Mouse (Mus musculus): Measurements from ENCODE around the gene Dgat2.

DNA sequence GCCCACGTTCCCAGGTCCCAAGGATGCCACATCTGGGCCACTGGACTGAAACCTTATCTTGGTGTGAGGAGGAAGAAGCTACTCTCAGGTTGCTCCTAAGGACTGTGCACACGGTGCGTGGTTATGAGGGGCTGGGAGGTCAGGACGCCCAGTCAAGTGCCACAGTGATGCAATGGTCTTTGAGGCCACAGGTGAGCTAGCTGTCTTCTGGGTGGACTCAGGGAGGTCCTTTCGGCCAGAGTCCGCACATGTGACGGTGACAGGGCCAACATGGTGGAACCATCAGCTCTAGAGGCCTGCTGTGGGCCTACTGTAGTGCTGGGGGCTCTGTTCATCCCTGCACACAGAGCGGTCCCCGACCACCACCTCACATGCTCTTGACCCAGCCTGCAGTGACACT is 6.9 kb downstream of the Dgat2 start:
- TF ChIP-seq POLR2A (IDR thresholded peaks at IDR 0.05; ENCODE audit: borderline replicate concordance, control insufficient read depth, low read depth, low read length) (no peak), CTCF (IDR thresholded peaks at IDR 0.05; ENCODE audit: control insufficient read depth, insufficient read depth, low read length) (no peak)

Data from bone marrow, adult 2 months (tissue).